Mouse (Mus musculus) kidney, postnatal 0 days (tissue): Measurements from ENCODE around the gene Znfx1. TPM values are rescaled to one million over a fixed set of nuclear protein-coding genes. Genes with fewer than 3 reads are reported as not detected.
A peak's percentile ranks its signal among the peaks of the same experiment; 100 is the strongest.

Source experiments
- ATAC-seq: fragments of 200-750 bp; cut with Nextera tagmentation; replicated peaks from 2 replicates; pipeline ENCODE4 v1.8.0; 2017; ENCODE audit warnings: low read depth, moderate number of reproducible peaks, moderate TSS enrichment, moderate library complexity; ENCODE audit not compliant: low FRiP score
- DNase-seq: peaks from one replicate; pipeline ENCODE4 v3.0.0-alpha.2; 2016; ENCODE audit warnings: low spot score
- H3K27ac ChIP-seq: fragments of 300-500 bp; sonication (generic); 2 replicates; pipeline ENCODE4 v1.5.1; 2014; ENCODE audit warnings: mild to moderate bottlenecking
- H3K27me3 ChIP-seq: fragments of 300-500 bp; sonication (generic); 2 replicates; pipeline ENCODE4 v1.6.1; 2014; ENCODE audit warnings: low read length, mixed read lengths; ENCODE audit not compliant: insufficient read depth
- H3K36me3 ChIP-seq: fragments of 300-500 bp; sonication (generic); 2 replicates; pipeline ENCODE4 v1.6.1; 2014; ENCODE audit warnings: low read length, mixed read lengths; ENCODE audit not compliant: insufficient read depth
- H3K4me1 ChIP-seq: fragments of 300-500 bp; sonication (generic); replicated peaks from 2 replicates; pipeline ENCODE4 v1.6.1; 2014; ENCODE audit warnings: antibody characterized with exemption, low read length, mixed read lengths; ENCODE audit not compliant: insufficient read depth
- H3K4me2 ChIP-seq: fragments of 300-500 bp; sonication (generic); 2 replicates; pipeline ENCODE4 v1.6.1; 2014; ENCODE audit warnings: mild to moderate bottlenecking, low read length, moderate library complexity, mixed read lengths
- H3K4me3 ChIP-seq: fragments of 300-500 bp; sonication (generic); replicated peaks from 2 replicates; pipeline ENCODE4 v1.5.1; 2014; ENCODE audit warnings: low read depth, low read length
- H3K9ac ChIP-seq: fragments of 300-500 bp; sonication (generic); 2 replicates; pipeline ENCODE4 v1.6.1; 2014; ENCODE audit warnings: low read depth, low read length
- H3K9me3 ChIP-seq: fragments of 300-500 bp; sonication (generic); replicated peaks from 2 replicates; pipeline ENCODE4 v1.6.1; 2016; ENCODE audit warnings: low read length, inconsistent platforms, mixed read lengths
- CTCF ChIP-seq: IDR thresholded peaks from 2 replicates; pipeline ENCODE4 v1.5.1; 2016; ENCODE audit warnings: antibody characterized with exemption, low read depth, mild to moderate bottlenecking, moderate library complexity
- WGBS: fragments of 180-500 bp; shearing (Covaris S2); extraction: QIAGEN DNeasy Blood & Tissue Kit; methylation state at CpG from one replicate; pipeline ENCODE4 v1.1.7; 2014; 5-methylcytosine and 5-hydroxymethylcytosine counted together
- polyA plus RNA-seq: library from polyadenylated mRNA; unstranded; fragments of >200 nt; fragmentation: Nextera tagmentation; extraction: Ambion mirVana; gene quantifications from 2 replicates; pipeline ENCODE4 v1.2.1, GENCODE M21; 2015

Znfx1 gene
- polyA plus RNA-seq, 1 experiment from 2014 or later: 10.7 TPM

DNA sequence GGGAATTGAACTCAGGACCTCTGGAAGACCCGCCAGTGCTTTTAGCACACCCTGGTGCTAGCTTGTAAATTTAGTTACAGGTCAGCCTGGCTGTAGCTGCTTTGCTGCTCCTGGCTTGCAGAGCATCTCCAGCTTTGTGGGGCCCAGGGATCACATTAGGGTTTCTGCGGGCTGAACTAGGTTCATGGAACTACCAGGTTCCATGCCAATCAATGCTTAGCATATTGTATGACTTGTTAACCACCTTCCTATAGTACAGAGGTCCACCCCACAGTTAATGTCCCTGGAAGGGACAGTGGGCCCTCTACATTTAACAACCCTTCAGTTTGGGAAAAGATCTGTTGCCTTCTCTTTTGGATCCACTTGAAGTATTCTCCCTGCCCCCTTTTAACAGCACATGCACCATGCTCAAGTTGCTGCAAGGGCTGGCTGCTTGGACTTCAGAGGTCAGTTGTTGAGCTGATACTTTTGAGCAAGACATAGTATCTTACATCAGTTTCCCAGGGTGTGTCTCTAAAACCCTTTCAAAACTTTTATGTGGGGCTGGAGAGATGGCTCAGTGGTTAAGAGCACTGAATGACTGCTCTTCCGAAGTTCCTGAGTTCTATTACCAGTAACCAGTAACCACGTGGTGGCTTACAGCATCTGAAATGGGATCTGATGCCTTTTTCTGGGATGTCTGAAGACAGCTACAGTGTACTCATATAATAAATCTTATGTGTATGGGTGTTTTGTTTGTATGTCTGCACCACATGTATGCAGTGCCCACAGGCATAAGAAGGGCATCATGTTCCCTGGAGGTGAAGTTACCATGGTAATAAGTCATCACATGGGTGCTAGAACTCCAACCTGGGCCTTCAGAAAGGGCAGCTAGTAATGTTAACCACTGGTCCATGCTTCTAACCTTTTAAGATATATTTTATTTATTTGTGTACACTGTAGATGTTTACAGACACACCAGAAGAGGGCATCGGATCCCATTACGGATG, 4.0 kb upstream of the Znfx1 start:
- TF ChIP-seq CTCF: peak; percentile 20; the same call in 1 of the 2 replicates
- no peak overlapping the region for H3K4me3 ChIP-seq
- no peak overlapping the region for H3K9ac ChIP-seq
- no peak for DNase-seq
- 23% methylated on average over 6 of the region's 6 CpGs for WGBS
- H3K27me3 ChIP-seq: no peaks in the 10 kb centered on the region
- H3K36me3 ChIP-seq: peaks cover 17% of the 10 kb centered on the region; the same call in 1 of the 2 replicates
- no peak for ATAC-seq
- no peak overlapping the region for H3K4me2 ChIP-seq
- H3K9me3 ChIP-seq: no peaks in the 10 kb centered on the region
- H3K4me1 ChIP-seq: peaks cover 2% of the 10 kb centered on the region
- no peak overlapping the region for H3K27ac ChIP-seq

DNA sequence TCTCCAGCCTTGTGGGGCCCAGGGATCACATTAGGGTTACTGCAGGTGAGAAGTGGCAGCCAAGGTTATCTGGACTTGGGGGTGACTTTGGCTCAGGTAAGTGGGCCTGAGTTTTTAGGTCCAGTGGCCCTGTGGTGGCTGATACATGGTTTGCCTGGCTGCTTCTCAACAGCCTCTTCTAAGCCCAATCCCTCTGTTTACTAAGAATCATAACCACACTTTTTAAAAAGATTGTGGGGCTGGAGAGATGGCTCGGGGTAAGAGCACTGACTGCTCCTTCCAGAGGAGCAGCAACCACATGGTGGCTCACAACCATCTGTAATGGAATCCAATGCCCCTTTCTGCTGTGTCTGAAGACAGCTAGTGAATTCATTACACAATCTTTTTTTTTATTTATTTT, 3.2 kb upstream of the Znfx1 start:
- H3K36me3 ChIP-seq: peaks cover 17% of the 10 kb centered on the region; the same call in 1 of the 2 replicates
- WGBS: 59% methylated on average over 1 of the region's 1 CpGs
- DNase-seq (no peak), ATAC-seq (no peak)
- no peak overlapping the region for H3K4me3 ChIP-seq
- H3K4me1 ChIP-seq: peaks cover 10% of the 10 kb centered on the region
- H3K27me3 ChIP-seq: no peaks in the 10 kb centered on the region
- no peak for TF ChIP-seq CTCF
- no peak overlapping the region for H3K27ac ChIP-seq
- no peaks in the 10 kb centered on the region for H3K9me3 ChIP-seq
- H3K4me2 ChIP-seq: no peak overlapping the region
- no peak overlapping the region for H3K9ac ChIP-seq

DNA sequence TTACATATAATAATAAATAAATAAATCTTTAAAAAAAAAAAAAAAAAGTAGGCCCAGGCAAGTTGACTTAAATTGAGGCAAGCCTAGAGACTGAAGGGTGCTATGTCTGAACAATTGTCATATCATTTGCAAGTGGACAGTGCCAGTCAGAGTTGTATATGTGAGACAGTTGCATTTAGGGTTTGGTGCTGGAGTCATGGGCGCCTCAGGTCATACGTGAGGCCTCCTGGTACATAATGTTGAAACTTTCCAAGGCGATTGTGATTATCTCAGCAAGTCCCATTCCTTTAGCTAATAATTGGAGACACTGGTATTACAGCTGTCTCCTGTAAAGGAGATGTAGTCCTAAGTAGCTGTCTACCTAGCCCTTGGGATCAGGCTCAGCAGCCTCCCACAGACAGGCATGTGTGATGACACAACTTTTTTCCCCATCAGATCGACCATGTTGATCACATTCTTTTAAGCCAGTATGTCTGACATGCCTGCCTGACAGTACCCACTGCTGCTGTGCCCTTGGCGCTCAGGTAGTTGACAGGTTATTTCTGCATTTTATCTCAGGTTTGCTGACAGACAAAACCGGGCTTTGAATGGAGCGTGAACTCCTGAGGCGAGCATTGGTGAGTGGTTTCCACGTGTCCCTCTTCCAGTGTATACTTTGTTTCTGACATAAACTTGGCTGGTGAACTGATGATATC, 1.9 kb upstream of the Znfx1 start:
- Histone ChIP-seq H3K9ac (peak overlapping the region; percentile 49; the same call in 1 of the 2 replicates), H3K27ac (no peak overlapping the region; the same call in 1 of the 2 replicates), H3K9me3 (no peaks in the 10 kb centered on the region), H3K4me2 (peak overlapping the region; percentile 67), H3K27me3 (no peaks in the 10 kb centered on the region), H3K4me1 (peaks cover 18% of the 10 kb centered on the region), H3K36me3 (peaks cover 17% of the 10 kb centered on the region; the same call in 1 of the 2 replicates), H3K4me3 (peak overlapping the region; percentile 27)
- WGBS: 17% methylated on average over 9 of the region's 9 CpGs
- ATAC-seq (no peak), DNase-seq (no peak)
- no peak for TF ChIP-seq CTCF

DNA sequence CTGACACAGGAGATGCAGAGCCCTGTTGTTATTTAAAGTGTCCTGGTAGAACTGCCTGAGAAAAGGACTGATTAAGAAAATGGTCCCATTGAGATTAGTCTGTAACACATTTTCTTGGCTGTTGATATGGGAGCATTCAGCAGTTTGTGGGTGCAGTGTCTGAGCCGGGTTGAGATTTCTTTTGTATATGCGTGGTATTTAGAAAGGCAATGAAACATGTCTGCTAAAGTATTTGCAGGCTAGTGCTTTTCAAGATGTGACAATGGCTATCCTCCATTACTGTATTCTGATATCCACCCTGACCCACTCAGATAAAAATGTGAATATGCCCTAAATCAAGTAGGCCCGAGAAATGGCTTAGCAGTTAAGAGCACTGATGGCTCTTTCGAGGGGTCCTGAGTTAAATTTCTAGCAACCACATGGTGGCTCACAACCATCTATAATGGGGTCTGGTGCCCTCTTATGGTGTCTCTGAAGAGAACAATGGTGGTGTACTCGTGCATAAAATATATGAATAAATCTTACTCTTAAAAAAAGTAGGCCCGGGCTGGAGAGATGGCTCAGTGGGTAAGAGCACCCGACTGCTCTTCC, 1.2 kb upstream of the Znfx1 start:
- Histone ChIP-seq H3K9me3 (no peaks in the 10 kb centered on the region), H3K27me3 (no peaks in the 10 kb centered on the region), H3K9ac (peak overlapping the region; percentile 87), H3K27ac (peak overlapping the region; percentile 32; the same call in 1 of the 2 replicates), H3K4me1 (peaks cover 21% of the 10 kb centered on the region), H3K4me3 (peak overlapping the region; percentile 85), H3K4me2 (peak overlapping the region; percentile 67), H3K36me3 (peaks cover 17% of the 10 kb centered on the region; the same call in 1 of the 2 replicates)
- under 1% methylated on average over 7 of the region's 7 CpGs for WGBS
- no peak for DNase-seq
- TF ChIP-seq CTCF: peak; percentile 34
- ATAC-seq: no peak

DNA sequence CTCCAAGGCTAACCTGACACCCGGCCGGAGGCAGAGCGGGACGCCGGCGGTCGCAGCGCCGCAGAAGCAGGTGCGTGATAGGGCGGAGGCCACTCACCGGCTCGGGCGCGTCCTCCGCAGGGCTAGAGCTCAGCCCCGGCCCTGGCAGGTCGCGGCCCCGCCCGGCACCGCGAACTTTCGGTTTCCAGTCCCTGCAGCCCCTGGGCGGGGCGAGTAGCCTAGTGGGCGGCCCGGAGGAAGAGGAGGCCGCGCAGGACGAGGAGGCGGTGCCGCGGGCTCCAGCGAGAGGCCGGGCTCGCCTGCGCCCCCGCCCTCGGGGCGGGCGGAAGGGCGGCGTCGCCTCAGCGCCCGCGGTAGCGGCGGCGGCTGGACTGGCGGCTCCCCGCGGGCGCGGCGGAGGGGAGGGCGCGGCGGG, 311 bp downstream of the Znfx1 start:
- Histone ChIP-seq H3K27ac (peak overlapping the region; percentile 96), H3K4me1 (peaks cover 21% of the 10 kb centered on the region)
- 1% methylated on average over 29 of the region's 60 CpGs for WGBS

More for the DNA sequence above, 311 bp downstream of the Znfx1 start:
- peak; percentile 92 for ATAC-seq
- Histone ChIP-seq H3K4me2 (peak overlapping the region; percentile 67), H3K36me3 (peaks cover 20% of the 10 kb centered on the region; the same call in 1 of the 2 replicates), H3K27me3 (no peaks in the 10 kb centered on the region), H3K9ac (peak overlapping the region; percentile 87), H3K9me3 (no peaks in the 10 kb centered on the region), H3K4me3 (peak overlapping the region; percentile 85)
- peak; percentile 97 for DNase-seq
- no peak for TF ChIP-seq CTCF
